Comparison of ENCODE assay signal across 8 mouse cellular contexts in the genomic region with DNA sequence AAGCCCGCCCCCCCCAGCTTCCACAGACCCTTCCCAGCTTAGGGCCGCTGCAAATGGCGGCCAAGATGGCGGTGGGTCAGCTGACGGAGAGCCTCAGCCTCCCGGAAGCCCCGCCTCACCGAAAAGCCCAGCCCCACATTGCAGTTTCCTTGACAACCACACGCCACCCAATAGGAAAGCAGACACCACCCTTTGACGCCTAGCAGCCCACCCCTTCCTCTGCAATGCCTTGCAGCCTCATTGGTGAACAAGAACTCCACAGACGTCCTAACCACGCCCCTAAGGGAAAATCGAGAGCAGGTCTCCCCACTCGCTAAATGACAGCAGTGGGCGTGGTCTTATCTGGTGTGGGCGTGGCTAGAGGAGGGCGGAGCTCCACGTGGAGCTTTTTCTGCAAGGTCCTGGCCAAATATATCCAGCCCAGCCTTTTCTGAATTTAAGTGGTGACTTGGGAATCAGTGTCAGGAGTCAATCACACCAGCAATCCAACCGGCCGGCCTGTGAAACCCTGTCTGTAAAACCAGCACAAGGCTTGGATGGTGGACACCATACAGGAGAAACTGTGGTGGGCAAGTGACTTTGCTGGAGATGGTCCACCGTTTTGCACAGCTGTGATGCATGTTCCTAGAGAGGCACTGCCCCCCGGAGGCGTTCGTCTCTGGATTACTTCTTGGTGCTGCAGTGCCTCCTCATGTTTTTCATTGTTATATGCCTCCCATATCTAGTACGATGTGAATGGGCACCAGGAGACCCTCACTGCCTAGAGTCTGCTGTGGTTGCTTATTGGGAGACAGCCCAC. TPM values are rescaled to one million over a fixed set of nuclear protein-coding genes. Genes with fewer than 3 reads are reported as not detected.
A peak's percentile ranks its signal among the peaks of the same experiment; 100 is the strongest.
DNase-seq lines count a peak whose midpoint lies in the region; ATAC-seq and TF ChIP-seq lines count a peak whose summit lies in the region.

Gene Ap3d1 (minus strand): TSS at position 85 of the 799 bp plus-strand sequence.

- ATAC-seq in Patski: peak; percentile 95
- ATAC-seq in hindbrain, embryonic 13.5 days (ENCODE audit: low FRiP score): peak; percentile 99

- H3K9ac ChIP-seq in hindbrain, embryonic 13.5 days: peak within 1 kb of the TSS; percentile 95

- H3K9me3 ChIP-seq in hindbrain, embryonic 13.5 days: no peaks in the 10 kb centered on the region

- TF ChIP-seq CTCF in Patski (IDR thresholded peaks at IDR 0.05): no peak

- peak within 1 kb of the TSS; percentile 99 for H3K4me2 ChIP-seq in hindbrain, embryonic 13.5 days

- 2% methylated on average over 25 of the region's 25 CpGs for WGBS in hindbrain, embryonic 13.5 days

- POLR2A ChIA-PET in Patski (lab: Charles Lee): interaction anchor here (1.2 to 1.8 kb wide), 3 partner anchors 19 to 26 kb away, joined by 3 to 4 read pairs (median 3); no protein-coding TSS in a partner anchor

- CTCF ChIA-PET in Patski (lab: Charles Lee): interaction anchor here (0.7 to 1.3 kb wide), 2 partner anchors 177 to 181 kb away, joined by 3 read pairs; no protein-coding TSS in a partner anchor

- H3K4me1 ChIP-seq in hindbrain, embryonic 13.5 days (replicated peaks): peaks cover 45% of the 10 kb centered on the region

- DNase-seq in Patski (ENCODE audit: low read depth, low spot score): peak; percentile 98
- peak; percentile 97 to 98 for DNase-seq in cerebellum, postnatal 14 days
- peak; percentile 96 to 99 for DNase-seq in frontal cortex, postnatal 14 days (ENCODE audit: low spot score in 2 of 2)
- peak; percentile 82 to 93 for DNase-seq in layer of hippocampus, postnatal 25 days (ENCODE audit: extremely low spot score in 1 of 2, low spot score in 1 of 2)
- peak; percentile 100 for DNase-seq in lung, postnatal 25 days (ENCODE audit: low spot score)
- DNase-seq in retina, embryonic 14.5 days (ENCODE audit: low spot score): peak; percentile 99
- peak; percentile 98 for DNase-seq in thymus, postnatal 4 days

- peaks cover 1% of the 10 kb centered on the region; the same call in 1 of the 2 replicates for H3K36me3 ChIP-seq in hindbrain, embryonic 13.5 days

- in situ Hi-C loops in Patski (cut with MboI; ENCODE audit: low pct_unique_long_range_greater_than_20kb): no loop called here

- peak within 1 kb of the TSS; percentile 84 for H3K27ac ChIP-seq in hindbrain, embryonic 13.5 days

- H3K4me3 ChIP-seq in hindbrain, embryonic 13.5 days: peak within 1 kb of the TSS; percentile 98

- no peaks in the 10 kb centered on the region for H3K27me3 ChIP-seq in Patski
- H3K27me3 ChIP-seq in hindbrain, embryonic 13.5 days: no peaks in the 10 kb centered on the region

RNA-seq across cellular contexts. Expression of gene Ap3d1, which starts in this region (rescaled TPM):
- 103 TPM for polyA plus RNA-seq in Patski (2021)
- 100 and 101 TPM in 2 replicates for polyA plus RNA-seq in hindbrain, embryonic 13.5 days (2015; fragmentation: Nextera tagmentation; extraction: Ambion mirVana)
- 100 to 1,000 TPM; 128 to 143 TPM for total RNA-seq in layer of hippocampus, postnatal 25 days (2021)

Comparison
In these comparisons a context has a peak if more than half of its experiments do, and no peak if none do; other contexts are left out.
1. Peak in every context shown above with its lines: DNase-seq, ATAC-seq, H3K4me3 ChIP-seq and H3K27ac ChIP-seq.